Mouse (Mus musculus): ENCODE data around the gene Pde4c. TPM values are rescaled to one million over a fixed set of nuclear protein-coding genes. Genes with fewer than 3 reads are reported as not detected.

Gene Pde4c
- polyA plus RNA-seq, 1 experiment: not detected

DNA sequence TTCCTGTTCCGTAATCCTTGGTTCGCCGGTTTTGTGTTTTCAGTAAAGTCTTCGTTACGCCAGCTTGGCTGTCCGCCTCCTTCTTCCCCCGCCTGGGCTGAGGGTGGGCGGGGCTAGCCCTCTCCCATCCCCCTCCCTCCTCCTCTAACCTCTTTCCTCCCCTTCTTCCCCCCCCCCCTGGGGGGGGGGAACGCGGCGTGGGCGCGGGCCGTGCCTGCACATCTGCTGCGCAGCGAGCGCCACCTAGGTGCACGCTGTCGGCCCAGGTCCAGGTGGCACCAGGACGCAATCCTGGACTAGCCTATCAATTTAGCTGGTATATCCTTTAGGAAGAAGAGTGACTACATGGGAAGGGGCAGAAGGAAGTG lies 23.0 kb upstream of the Pde4c start:
- peak overlapping the region; percentile 70 for H3K4me3 ChIP-seq (replicated peaks)
- peaks cover 4% of the 10 kb centered on the region for H3K36me3 ChIP-seq (ENCODE audit: control insufficient read depth)
- no peaks in the 10 kb centered on the region for H3K27me3 ChIP-seq (ENCODE audit: control insufficient read depth)
- H3K4me1 ChIP-seq (ENCODE audit: control insufficient read depth): peaks cover 55% of the 10 kb centered on the region
- no peak for TF ChIP-seq TAL1 (IDR thresholded peaks at IDR 0.05; ENCODE audit: low read length)
- no peak for TF ChIP-seq GATA1 (IDR thresholded peaks at IDR 0.05; ENCODE audit: low read length)
- H3K9me3 ChIP-seq (ENCODE audit: control insufficient read depth, low read length): no peaks in the 10 kb centered on the region

DNA sequence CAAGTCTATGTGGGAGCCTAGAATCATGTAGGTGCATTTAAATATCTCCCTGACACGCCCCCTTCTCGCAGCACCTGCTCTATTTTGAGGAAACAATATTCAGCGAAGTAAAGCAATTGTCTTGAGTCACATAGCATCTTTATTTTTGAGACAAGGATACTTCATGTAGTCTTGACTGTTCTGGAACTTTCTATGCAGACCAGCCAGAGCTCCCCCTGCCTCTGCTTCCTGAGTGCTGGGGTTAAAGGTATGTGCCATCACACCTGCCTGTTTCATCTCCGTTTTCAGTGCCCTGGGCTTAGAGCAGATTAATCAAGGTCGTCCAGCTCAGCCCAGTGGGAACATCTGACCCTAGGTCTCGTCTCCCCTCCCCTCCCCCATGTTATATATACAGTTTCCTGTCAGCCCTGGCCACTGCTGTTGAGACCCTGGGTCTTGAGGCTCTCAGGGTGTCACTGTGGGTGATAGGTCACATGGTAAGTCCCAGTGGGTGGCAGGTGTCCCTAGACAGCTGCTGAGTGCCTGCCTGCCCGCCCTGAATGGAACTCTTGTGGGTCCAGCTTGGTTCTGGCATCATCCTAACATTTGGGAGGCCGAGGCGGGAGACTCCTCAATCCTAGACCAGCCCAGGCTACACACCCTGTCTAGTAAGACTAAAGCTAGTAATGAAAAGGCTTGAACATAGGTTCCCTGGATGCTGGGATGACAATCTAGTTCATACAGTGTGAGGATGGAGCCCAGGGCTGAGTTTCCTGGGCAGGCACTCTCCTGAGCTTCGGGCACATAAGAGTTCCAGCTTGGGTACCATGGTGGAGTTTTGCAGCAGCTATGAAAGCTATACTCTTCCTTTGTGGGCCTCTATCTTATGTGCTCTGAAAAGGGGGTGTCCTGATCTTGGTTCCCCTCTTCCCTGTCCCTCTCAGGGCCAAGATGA lies 22.2 kb upstream of the Pde4c start:
- H3K9me3 ChIP-seq (ENCODE audit: control insufficient read depth, low read length): no peaks in the 10 kb centered on the region
- no peaks in the 10 kb centered on the region for H3K27me3 ChIP-seq (ENCODE audit: control insufficient read depth)
- no peak for TF ChIP-seq TAL1 (IDR thresholded peaks at IDR 0.05; ENCODE audit: low read length)
- no peak for TF ChIP-seq GATA1 (IDR thresholded peaks at IDR 0.05; ENCODE audit: low read length)
- H3K36me3 ChIP-seq (ENCODE audit: control insufficient read depth): peaks cover 4% of the 10 kb centered on the region
- H3K4me3 ChIP-seq (replicated peaks): peak overlapping the region; percentile 70
- H3K4me1 ChIP-seq (ENCODE audit: control insufficient read depth): peaks cover 47% of the 10 kb centered on the region

DNA sequence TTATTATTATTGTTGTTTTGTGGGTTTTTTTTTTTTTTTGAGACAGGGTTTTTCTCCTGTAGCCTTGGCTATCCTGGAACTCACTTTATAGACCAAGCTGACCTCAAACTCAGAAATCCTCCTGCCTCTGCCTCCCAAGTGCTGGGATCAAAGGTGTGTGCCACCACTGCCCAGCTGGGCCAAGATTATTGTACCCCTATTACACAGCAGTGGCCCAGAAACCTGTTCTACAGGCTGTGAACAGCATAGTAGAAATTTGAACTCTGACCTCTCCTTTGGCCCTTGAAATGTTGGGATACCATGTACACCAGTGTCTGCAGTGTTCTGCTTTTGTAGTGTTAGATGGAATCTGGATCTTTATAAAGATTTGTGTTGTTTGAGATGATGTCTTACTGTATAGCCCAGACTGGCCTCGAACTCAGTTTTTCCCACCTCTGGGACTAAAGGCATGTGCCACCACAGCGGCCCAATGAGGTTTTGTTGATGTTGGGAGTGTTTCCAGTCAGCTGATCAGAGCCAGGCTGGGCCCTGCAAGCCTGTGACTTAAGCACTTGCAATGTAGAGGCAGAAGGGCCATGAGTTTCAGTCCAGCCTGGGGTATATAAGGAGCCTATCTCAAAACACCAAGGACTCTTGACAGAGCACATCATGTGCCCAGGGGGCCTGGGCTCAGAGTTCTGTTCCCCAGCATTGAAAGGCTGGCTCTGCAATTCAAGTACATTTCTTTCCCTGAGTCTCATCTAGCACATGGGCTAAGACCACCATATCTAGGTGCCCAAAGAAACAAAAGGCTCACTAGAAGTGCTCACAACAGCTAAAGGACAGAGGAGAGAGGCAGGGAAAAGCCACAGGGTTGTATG lies 21.3 kb upstream of the Pde4c start:
- Histone ChIP-seq H3K9me3 (ENCODE audit: control insufficient read depth, low read length) (peaks cover 4% of the 10 kb centered on the region), H3K27me3 (ENCODE audit: control insufficient read depth) (no peaks in the 10 kb centered on the region), H3K36me3 (ENCODE audit: control insufficient read depth) (peaks cover 4% of the 10 kb centered on the region), H3K4me3 (replicated peaks) (no peak overlapping the region), H3K4me1 (ENCODE audit: control insufficient read depth) (peaks cover 43% of the 10 kb centered on the region)
- no peak for TF ChIP-seq GATA1 (IDR thresholded peaks at IDR 0.05; ENCODE audit: low read length)
- TF ChIP-seq TAL1 (IDR thresholded peaks at IDR 0.05; ENCODE audit: low read length): no peak

DNA sequence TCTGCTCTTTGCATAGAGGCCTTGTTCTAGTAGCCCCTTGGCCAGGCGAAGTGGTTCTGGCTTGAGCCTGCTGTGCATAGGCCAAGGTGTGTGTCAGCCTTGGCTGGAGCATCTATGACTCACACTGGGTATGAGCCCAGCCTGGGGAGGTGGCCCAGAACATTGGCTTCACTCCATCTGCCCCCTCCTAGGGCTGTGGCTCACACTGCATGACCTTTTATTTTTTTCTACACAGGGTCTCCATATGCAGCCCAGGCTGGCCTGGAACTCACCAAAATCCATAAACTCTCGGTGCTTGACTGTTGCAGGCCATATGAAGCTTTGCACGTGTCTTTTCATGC lies 20.7 kb upstream of the Pde4c start:
- Histone ChIP-seq H3K9me3 (ENCODE audit: control insufficient read depth, low read length) (peaks cover 4% of the 10 kb centered on the region), H3K27me3 (ENCODE audit: control insufficient read depth) (no peaks in the 10 kb centered on the region), H3K4me1 (ENCODE audit: control insufficient read depth) (peaks cover 43% of the 10 kb centered on the region), H3K4me3 (replicated peaks) (no peak overlapping the region), H3K36me3 (ENCODE audit: control insufficient read depth) (peaks cover 4% of the 10 kb centered on the region)
- no peak for TF ChIP-seq TAL1 (IDR thresholded peaks at IDR 0.05; ENCODE audit: low read length)
- no peak for TF ChIP-seq GATA1 (IDR thresholded peaks at IDR 0.05; ENCODE audit: low read length)

DNA sequence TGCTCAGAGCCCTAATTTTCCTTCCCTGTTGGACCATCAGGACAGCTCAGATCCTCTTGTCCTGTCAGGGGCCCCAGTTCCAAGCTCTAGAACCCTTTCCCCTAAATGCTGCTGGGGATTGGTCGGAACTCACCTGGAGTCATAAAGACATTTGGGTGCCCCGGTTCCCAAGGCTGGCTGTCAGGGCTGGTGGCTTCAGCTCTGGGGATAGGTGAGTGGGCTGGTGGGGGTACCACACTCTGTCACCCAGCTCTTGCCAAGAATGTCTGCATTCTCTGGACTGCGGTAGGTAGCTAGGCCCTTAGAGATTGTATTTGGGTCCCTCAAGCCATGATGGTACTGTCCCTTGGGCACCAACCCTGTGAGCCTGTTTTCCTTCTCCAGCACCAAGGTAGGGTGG lies 20.2 kb upstream of the Pde4c start, which contains the start of gene Iqcn:
Iqcn (plus strand) TSS at position 171 of the 400 bp plus-strand sequence.
- peaks cover 4% of the 10 kb centered on the region for H3K36me3 ChIP-seq (ENCODE audit: control insufficient read depth)
- H3K4me1 ChIP-seq (ENCODE audit: control insufficient read depth): peaks cover 40% of the 10 kb centered on the region
- TF ChIP-seq TAL1 (IDR thresholded peaks at IDR 0.05; ENCODE audit: low read length) (no peak), GATA1 (IDR thresholded peaks at IDR 0.05; ENCODE audit: low read length) (no peak)
- H3K4me3 ChIP-seq (replicated peaks): no peak within 1 kb of the TSS
- H3K27me3 ChIP-seq (ENCODE audit: control insufficient read depth): no peaks in the 10 kb centered on the region
- H3K9me3 ChIP-seq (ENCODE audit: control insufficient read depth, low read length): peaks cover 4% of the 10 kb centered on the region

- no peak overlapping the region for H3K4me3 ChIP-seq (replicated peaks)
- H3K9me3 ChIP-seq (ENCODE audit: control insufficient read depth, low read length): peaks cover 4% of the 10 kb centered on the region
- no peaks in the 10 kb centered on the region for H3K36me3 ChIP-seq (ENCODE audit: control insufficient read depth)
- peaks cover 13% of the 10 kb centered on the region for H3K4me1 ChIP-seq (ENCODE audit: control insufficient read depth)
- TF ChIP-seq GATA1 (IDR thresholded peaks at IDR 0.05; ENCODE audit: low read length) (no peak), TAL1 (IDR thresholded peaks at IDR 0.05; ENCODE audit: low read length) (no peak)
- H3K27me3 ChIP-seq (ENCODE audit: control insufficient read depth): no peaks in the 10 kb centered on the region
Observed at GRCm38 (mm10) chr8:70708281-70708680, 15.2 kb upstream of the Pde4c start.

- Histone ChIP-seq H3K9me3 (ENCODE audit: control insufficient read depth, low read length) (peaks cover 4% of the 10 kb centered on the region), H3K36me3 (ENCODE audit: control insufficient read depth) (no peaks in the 10 kb centered on the region), H3K27me3 (ENCODE audit: control insufficient read depth) (no peaks in the 10 kb centered on the region), H3K4me3 (replicated peaks) (no peak overlapping the region), H3K4me1 (ENCODE audit: control insufficient read depth) (peaks cover 13% of the 10 kb centered on the region)
- TF ChIP-seq GATA1 (IDR thresholded peaks at IDR 0.05; ENCODE audit: low read length) (no peak), TAL1 (IDR thresholded peaks at IDR 0.05; ENCODE audit: low read length) (no peak)
Observed at GRCm38 (mm10) chr8:70709794-70710193, 13.7 kb upstream of the Pde4c start.

DNA sequence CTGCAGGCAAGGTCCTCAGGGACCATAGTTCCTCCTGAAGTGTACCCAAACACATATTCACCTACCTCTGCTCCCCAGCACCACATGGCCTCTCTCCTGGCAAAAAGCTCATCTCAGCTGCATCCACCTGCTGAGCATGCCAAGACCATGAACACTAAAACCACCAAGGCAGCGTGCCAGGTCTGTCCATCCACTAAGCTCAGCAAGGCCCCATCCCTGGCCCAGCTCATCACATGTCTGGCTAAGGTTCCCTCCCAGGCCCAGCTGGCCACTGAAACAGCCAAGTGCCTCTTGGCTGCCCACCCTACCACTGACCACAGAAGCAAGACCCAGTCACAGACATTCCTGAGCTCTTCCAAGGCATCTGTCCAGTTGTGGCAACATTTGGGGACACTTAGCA lies 13.2 kb upstream of the Pde4c start:
- Histone ChIP-seq H3K4me3 (replicated peaks) (no peak overlapping the region), H3K27me3 (ENCODE audit: control insufficient read depth) (no peaks in the 10 kb centered on the region), H3K4me1 (ENCODE audit: control insufficient read depth) (peaks cover 13% of the 10 kb centered on the region), H3K9me3 (ENCODE audit: control insufficient read depth, low read length) (peaks cover 4% of the 10 kb centered on the region), H3K36me3 (ENCODE audit: control insufficient read depth) (no peaks in the 10 kb centered on the region)
- TF ChIP-seq GATA1 (IDR thresholded peaks at IDR 0.05; ENCODE audit: low read length) (no peak), TAL1 (IDR thresholded peaks at IDR 0.05; ENCODE audit: low read length) (no peak)

- Histone ChIP-seq H3K4me1 (ENCODE audit: control insufficient read depth) (peaks cover 13% of the 10 kb centered on the region), H3K36me3 (ENCODE audit: control insufficient read depth) (no peaks in the 10 kb centered on the region), H3K9me3 (ENCODE audit: control insufficient read depth, low read length) (peaks cover 4% of the 10 kb centered on the region), H3K4me3 (replicated peaks) (no peak overlapping the region), H3K27me3 (ENCODE audit: control insufficient read depth) (no peaks in the 10 kb centered on the region)
- no peak for TF ChIP-seq TAL1 (IDR thresholded peaks at IDR 0.05; ENCODE audit: low read length)
- TF ChIP-seq GATA1 (IDR thresholded peaks at IDR 0.05; ENCODE audit: low read length): no peak
Observed at GRCm38 (mm10) chr8:70711041-70711440, 12.5 kb upstream of the Pde4c start.

All from erythroblast, embryonic 14.5 days (primary cell).